ENCODE assay signal across 24 mouse cellular contexts in the genomic region with DNA sequence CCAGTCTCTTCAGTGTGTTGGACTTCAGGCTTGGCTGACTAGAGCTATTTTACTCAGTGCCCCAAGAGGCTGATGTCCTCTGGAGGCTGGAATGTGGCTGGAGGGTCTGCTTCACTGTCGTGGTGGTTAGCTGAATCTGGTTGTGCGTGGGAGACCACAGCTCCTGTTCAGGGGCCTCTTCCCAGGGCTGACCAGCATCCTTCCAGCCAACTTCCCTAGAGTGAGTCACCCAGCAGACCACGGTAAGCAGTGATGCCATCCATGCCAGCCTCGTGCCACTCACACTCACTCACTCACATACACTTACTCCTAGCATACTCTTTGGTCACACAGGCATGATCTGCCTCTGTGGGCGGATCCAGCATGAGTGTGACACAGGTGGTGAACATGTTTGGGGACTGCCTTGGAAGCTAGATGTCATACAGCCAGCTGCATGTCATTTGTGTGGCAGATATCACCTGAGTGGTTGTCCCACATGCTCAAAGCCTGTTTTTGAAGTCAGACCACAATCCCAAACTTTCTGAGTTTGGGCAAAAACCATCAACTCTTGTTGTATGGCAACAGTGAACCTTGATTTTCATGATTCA. TPM values are rescaled to one million over a fixed set of nuclear protein-coding genes. Genes with fewer than 3 reads are reported as not detected.
DNase-seq lines count a peak whose midpoint lies in the region; ATAC-seq lines count a peak whose summit lies in the region.
"Had no signal": no experiment of that assay in that cellular context is flagged by ENCODE, and none has a peak within 500 bp of the region (broad histone marks: within the 10 kb centered on the region; RNA-seq: fewer than 3 reads in every experiment).

No protein-coding gene starts in this region.

- H3K4me1 ChIP-seq in embryonic facial prominence, embryonic 15.5 days, result 0 out of 2 replicates have a peak, but pooled peaks cover 7% of the 10 kb centered on the region
- H3K4me1 ChIP-seq in embryonic facial prominence, embryonic 10.5 days, result peaks cover 11% of the 10 kb centered on the region
- H3K4me1 ChIP-seq: lung, embryonic 15.5 days; midbrain, embryonic 12.5 days; stomach, embryonic 15.5 days had no signal

- no peak for DNase-seq in embryonic facial prominence, embryonic 10.5 days (ENCODE audit: low spot score)
- peak; percentile 67 for DNase-seq in thymus, postnatal 0 days (ENCODE audit: low spot score)
- no peak for DNase-seq in thymus, postnatal 25 days
- peak; percentile 72 for DNase-seq in Muller cell, postnatal 12 days (ENCODE audit: inconsistent ontology term)
- DNase-seq in induced T-regulatory cell, adult 2 months (ENCODE audit: low read depth), result peak; percentile 10
- DNase-seq in lung, postnatal 36 days, result no peak
- DNase-seq in lung, postnatal 25 days (ENCODE audit: low spot score), result no peak
- DNase-seq: layer of hippocampus, adult 9-11 months; liver had no signal

- no peak overlapping the region for H3K9ac ChIP-seq in embryonic facial prominence, embryonic 15.5 days
- H3K9ac ChIP-seq: embryonic facial prominence, embryonic 13.5 days; hindbrain, embryonic 13.5 days; liver, embryonic 15.5 days; lung, embryonic 15.5 days; midbrain, embryonic 12.5 days; neural tube, embryonic 15.5 days; stomach, embryonic 15.5 days had no signal

- H3K9me3 ChIP-seq in embryonic facial prominence, embryonic 15.5 days (replicated peaks), result no peaks in the 10 kb centered on the region
- H3K9me3 ChIP-seq in embryonic facial prominence, embryonic 10.5 days, result no peaks in the 10 kb centered on the region
- H3K9me3 ChIP-seq: embryonic facial prominence, embryonic 13.5 days; G1E; hindbrain, embryonic 13.5 days; liver, embryonic 15.5 days; lung, embryonic 15.5 days; midbrain, embryonic 12.5 days; neural tube, embryonic 15.5 days; stomach, embryonic 15.5 days had no signal

- no peaks in the 10 kb centered on the region for H3K27me3 ChIP-seq in embryonic facial prominence, embryonic 15.5 days
- H3K27me3 ChIP-seq in embryonic facial prominence, embryonic 10.5 days (replicated peaks; ENCODE audit: low read depth, poor library complexity, severe bottlenecking), result no peaks in the 10 kb centered on the region
- H3K27me3 ChIP-seq: CH12.LX; embryonic facial prominence, embryonic 13.5 days; hindbrain, embryonic 13.5 days; liver, embryonic 15.5 days; lung, embryonic 15.5 days; midbrain, embryonic 12.5 days; neural tube, embryonic 15.5 days; stomach, embryonic 15.5 days had no signal

- H3K36me3 ChIP-seq in embryonic facial prominence, embryonic 15.5 days, result peaks cover 29% of the 10 kb centered on the region
- H3K36me3 ChIP-seq in embryonic facial prominence, embryonic 10.5 days (replicated peaks), result peaks cover 37% of the 10 kb centered on the region

- 0 out of 2 replicates have a peak, but pooled peaks have one; percentile 39 for ATAC-seq in embryonic facial prominence, embryonic 15.5 days (ENCODE audit: insufficient number of reproducible peaks, low FRiP score, low TSS enrichment, low read depth)
- ATAC-seq: forebrain, embryonic 14.5 days; inflammation-experienced regulatory T-cells, adult 6 months had no signal

- H3K4me2 ChIP-seq in embryonic facial prominence, embryonic 15.5 days (replicated peaks), result no peak overlapping the region
- H3K4me2 ChIP-seq: embryonic facial prominence, embryonic 13.5 days; hindbrain, embryonic 13.5 days; liver, embryonic 15.5 days; lung, embryonic 15.5 days; midbrain, embryonic 12.5 days; neural tube, embryonic 15.5 days; stomach, embryonic 15.5 days had no signal

- 83% methylated on average over 5 of the region's 5 CpGs for WGBS in embryonic facial prominence, embryonic 15.5 days
- 85% methylated on average over 5 of the region's 5 CpGs for WGBS in embryonic facial prominence, embryonic 10.5 days

- H3K4me3 ChIP-seq in embryonic facial prominence, embryonic 15.5 days (replicated peaks), result no peak overlapping the region
- H3K4me3 ChIP-seq in embryonic facial prominence, embryonic 10.5 days, result no peak overlapping the region
- H3K4me3 ChIP-seq: embryonic facial prominence, embryonic 13.5 days; hindbrain, embryonic 13.5 days; left cerebral cortex, adult 2 months; liver, embryonic 15.5 days; lung, embryonic 15.5 days; midbrain, embryonic 12.5 days; neural tube, embryonic 15.5 days; stomach, embryonic 15.5 days had no signal

- H3K27ac ChIP-seq in embryonic facial prominence, embryonic 15.5 days (replicated peaks), result no peak overlapping the region
- H3K27ac ChIP-seq in embryonic facial prominence, embryonic 10.5 days (replicated peaks), result no peak overlapping the region
- H3K27ac ChIP-seq: embryonic facial prominence, embryonic 13.5 days; hindbrain, embryonic 13.5 days; kidney, postnatal 0 days; left cerebral cortex, adult 2 months; liver, embryonic 15.5 days; lung, embryonic 15.5 days; macrophage; midbrain, embryonic 12.5 days; neural tube, embryonic 15.5 days; stomach, embryonic 15.5 days had no signal

RNA-seq across cellular contexts. Expression of a gene that starts 24.8 kb away (rescaled TPM):
- polyA plus RNA-seq in embryonic facial prominence, embryonic 15.5 days (2015; fragmentation: Nextera tagmentation; extraction: Ambion mirVana), result 39.6 and 42.8 TPM in 2 replicates
- 30.6 and 30.7 TPM in 2 replicates for polyA plus RNA-seq in embryonic facial prominence, embryonic 10.5 days (2016; fragmentation: Nextera tagmentation; extraction: Ambion mirVana)
- 38.5 and 50.7 TPM in 2 replicates for polyA plus RNA-seq in thymus, postnatal 0 days (2015; fragmentation: Nextera tagmentation; extraction: Ambion mirVana)

RNA-seq across cellular contexts. Expression of a gene that starts 27.0 kb away (rescaled TPM):
- polyA plus RNA-seq in embryonic facial prominence, embryonic 15.5 days (2015; fragmentation: Nextera tagmentation; extraction: Ambion mirVana), result 26.5 and 26.7 TPM in 2 replicates
- 18.5 and 19.3 TPM in 2 replicates for polyA plus RNA-seq in embryonic facial prominence, embryonic 10.5 days (2016; fragmentation: Nextera tagmentation; extraction: Ambion mirVana)
- polyA plus RNA-seq in thymus, postnatal 0 days (2015; fragmentation: Nextera tagmentation; extraction: Ambion mirVana), result 27.0 and 35.2 TPM in 2 replicates

Comparison
In these comparisons a context has a peak if more than half of its experiments do, and no peak if none do; other contexts are left out.
1. DNase-seq: peak in thymus, postnatal 0 days (single experiment), Muller cell, postnatal 12 days (single experiment) and induced T-regulatory cell, adult 2 months (single experiment); none in embryonic facial prominence, embryonic 10.5 days (single experiment), thymus, postnatal 25 days (single experiment), lung, postnatal 36 days (single experiment) and lung, postnatal 25 days (single experiment).